Mouse (Mus musculus): ENCODE data around the gene Phf21a.

The Phf21a gene

DNA sequence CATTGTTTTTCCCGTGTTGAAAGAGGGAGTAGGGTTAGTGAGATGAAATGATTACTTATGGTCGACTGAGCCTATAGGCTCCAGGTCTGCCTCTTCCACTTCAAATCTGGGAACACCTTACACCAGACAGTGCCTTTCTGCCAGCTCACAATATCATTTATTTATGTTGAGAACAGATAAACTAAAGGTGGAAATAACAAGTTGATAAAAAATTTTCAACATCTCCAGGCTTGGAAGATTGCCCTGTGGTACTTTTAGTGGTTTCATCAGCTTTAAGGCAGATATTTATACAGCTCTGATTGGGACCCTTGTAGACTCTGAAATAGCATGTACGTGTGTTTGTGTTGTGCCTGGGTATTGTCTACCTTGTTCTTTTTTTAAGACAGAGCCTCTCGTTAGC, 83.4 kb downstream of the Phf21a start:
- DNase-seq (ENCODE audit: low read depth, low spot score) = no peak

DNA sequence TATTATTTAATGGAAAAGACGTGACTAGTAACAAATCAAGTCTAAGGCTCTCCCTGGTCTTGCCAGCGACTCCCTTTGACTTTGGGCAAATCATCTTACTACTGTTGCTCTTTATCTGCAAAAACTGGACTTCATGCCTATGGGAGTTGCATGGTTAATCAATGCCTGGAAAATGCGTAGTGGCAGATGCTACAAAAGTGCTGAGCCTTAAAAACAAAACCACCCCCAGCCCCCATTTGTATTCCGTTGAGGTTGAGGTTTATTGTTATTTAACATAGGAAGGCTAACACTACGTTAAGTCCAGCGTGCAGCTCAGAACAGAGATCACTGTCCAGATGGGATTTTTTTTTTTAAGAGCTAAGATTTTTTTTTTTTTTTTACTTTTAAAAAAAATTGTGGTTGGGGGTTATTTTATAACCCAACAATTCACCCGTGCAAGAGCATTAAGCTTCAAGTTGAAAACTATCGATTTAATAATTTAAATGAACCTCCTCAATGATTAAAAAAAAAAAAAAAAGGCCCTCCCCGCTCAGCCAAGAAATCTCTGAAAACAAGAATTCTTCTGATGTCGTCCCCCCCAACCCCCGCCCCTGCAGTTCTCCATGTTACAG, 89.3 kb downstream of the Phf21a start:
- DNase-seq (ENCODE audit: low read depth, low spot score) = no peak

DNA sequence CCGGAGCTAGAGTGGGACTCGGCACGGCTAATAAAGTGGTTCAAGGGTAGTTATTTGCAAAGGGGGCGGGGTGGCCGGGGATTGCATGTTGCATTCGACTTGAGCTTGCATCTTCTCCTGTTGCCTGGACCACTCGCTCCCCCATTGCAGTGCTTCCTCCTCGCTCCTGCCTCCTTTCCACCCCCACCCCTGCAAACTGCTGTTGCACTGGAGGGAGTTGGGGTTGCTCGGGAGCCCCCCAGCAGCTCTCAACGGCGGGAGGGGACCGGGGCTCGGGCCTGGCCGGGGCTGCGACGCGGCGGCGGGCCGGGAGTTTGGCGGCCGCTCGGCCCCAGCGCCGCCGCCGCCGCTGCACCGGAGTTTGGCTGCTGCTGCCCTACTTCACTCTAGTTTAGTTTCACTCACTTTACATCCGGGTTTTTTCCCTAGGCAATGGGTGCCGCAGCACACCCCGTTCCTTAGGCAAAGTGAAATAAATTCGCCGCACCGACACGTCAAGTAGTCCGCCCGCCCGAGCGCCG, 90.1 kb downstream of the Phf21a start:
- peak; percentile 96 for DNase-seq (ENCODE audit: low read depth, low spot score)

DNA sequence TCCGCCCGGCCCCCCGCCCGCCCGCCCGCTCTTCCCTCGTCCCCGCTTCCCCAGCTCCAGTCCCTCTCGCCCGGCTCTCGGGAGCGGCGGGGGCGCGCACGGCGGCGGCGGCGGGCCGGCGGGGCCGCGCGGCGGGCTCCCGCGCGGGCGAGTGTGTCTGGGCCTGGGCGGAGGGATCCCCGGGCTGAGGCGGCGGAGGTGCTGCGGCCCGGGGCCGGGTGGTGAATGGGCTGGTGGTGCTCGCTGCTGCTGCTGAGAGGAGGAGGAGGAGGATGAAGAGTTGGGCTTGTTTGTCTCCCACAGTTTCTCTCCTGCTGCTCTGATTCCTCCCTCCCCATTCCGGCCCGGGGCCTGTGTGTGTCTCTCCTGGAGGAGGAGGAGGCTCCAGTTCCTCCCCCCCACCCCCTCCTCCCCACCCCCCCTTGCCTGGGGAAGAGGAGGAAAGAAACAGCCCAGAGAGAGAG, 90.7 kb downstream of the Phf21a start:
- DNase-seq (ENCODE audit: low read depth, low spot score) = peak; percentile 96

DNA sequence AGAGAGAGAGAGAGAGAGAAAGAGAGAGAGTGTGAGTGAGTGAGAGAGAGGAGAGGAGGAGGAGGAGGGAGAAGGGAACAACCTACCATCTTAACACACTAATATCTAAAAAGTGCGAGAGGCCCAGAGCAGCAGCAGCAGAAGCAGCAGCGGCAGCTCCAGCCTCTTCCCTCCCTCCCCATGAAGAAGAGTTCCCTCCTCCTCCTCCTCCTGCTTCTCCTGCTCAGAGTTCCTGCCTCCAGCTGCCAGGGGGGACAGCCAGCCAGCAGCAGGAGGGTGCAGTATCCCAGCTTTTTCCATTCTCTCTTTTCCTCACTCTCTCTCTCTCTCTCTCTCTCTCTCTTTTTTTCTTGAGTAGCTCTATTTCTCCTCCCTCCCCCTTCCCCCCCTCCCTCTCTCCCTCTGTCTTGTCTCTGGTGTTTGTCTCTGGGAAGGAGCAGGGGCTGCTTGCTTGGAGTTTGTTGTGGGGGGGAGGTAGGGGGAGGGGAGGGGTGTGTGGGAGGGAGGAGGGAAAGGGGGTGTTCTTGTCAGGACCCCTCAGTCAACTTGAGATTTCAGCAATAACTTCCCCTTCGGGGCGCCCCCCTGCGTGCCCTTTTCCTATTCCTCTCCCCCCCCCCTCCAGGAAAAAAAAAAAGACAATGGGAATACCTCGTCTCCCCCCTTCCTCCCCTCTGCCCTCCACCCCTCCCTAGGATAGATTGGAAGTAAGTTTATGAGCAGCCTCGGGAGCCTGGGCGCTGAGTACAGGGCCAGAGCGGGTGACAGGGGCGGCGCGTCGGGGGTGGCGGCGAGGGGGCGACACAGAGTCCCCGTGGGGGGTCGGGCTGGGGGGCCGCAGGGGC, 91.4 kb downstream of the Phf21a start:
- peak; percentile 88 for DNase-seq (ENCODE audit: low read depth, low spot score)

DNA sequence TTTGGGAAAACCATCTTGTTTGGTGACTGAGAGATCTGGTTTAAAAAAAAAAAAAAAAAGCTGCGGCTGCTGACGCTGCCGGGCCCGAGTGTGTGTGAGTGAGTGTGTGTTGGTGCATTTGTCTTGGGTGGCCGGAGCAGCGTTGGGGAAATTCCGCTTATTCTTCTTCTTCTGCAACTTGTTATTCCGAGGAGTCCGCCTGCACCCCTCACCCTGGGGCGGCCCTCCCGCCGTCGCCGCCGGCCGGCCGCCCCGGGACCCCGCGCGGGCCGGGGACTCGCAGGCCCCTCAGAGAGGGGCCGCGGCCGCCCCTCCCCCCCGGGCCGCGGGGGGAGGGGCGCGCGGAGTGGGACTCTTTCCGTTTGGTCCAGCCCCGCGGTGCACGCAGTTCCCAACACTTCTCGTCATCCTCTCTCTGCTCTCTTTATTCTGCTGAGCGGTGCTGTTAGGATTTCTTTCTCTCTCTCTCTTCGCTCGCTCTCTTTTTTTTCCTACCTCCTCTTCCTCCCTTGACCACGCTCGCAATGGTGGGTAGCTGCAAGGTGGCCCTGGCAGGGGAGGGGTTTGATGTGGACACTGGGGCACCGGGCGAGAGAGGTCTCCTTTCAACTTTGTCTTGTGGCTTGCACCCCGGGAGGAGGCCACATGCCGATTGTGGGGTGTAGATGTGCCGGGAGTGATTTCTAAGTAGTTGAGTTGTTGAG, 92.3 kb downstream of the Phf21a start:
- DNase-seq (ENCODE audit: low read depth, low spot score) = peak; percentile 59

DNA sequence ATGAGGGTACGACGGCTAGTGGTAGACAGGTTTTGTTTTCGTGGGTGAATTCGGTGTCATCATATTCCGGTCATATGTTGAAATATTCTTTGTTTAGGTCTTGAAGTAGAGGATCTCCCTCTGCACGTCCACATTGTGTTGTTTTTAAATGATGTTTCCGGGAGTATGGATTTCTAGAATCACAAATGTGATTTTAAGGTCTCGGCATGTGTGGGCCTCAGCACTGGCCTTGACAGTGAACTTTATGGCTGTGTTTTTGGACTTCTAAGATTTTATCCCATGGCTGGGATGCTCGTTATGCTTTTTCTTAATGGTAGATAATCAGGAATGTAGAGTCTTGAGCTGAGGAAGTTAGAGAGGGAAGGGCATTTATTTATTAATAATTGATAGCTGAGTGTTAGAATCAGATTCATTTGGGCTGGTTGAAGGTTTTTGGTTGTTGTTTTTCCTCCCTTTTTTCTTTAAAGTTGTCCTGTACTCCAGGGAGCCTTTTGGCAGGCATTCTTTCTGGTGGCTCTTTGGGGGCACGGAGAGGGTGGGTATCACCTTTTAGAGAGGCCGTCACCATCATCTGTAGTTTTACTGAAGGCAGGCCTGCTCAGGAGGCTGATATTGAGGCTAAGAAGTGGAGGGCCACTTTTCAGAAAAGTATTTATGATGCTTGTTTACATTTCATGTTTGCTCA, 93.0 kb downstream of the Phf21a start:
- DNase-seq (ENCODE audit: low read depth, low spot score) = no peak

DNA sequence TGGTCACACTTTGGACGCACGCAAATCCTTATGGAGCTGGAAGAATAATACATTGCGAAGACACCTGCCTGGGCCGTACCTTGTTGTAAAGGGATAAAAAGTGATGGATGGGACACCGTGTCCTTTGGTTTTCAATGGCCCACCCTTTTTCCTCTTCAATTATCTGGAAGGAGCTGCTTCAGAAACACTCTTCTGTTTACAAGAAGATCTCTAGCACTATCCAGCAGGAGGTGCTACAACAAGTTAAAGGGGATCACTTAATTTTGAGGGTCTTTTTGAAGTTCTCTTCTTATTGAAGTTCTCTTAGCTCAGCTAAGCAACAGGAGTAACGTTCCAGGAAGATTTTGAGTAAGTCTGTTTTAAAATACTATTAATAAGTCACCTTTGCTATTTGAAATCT, 94.1 kb downstream of the Phf21a start:
- DNase-seq (ENCODE audit: low read depth, low spot score) = no peak

DNA sequence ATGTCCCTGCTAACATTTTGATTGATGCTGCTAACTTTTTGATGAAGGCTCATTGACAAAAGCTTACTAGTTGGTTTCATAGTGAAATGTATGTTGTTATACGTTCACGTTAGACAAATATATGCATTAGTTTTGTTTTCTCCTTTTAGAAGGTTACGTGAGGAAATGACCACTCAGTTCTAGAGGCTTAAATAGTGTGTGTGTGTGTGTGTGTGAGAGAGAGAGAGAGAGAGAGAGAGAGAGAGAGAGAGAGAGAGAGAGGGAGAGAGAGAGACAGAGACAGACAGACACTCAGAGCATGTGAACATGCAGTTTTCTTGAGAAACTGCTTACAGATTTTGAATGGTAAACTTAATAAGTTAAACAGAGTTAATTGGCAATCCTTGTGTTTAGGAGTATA, 95.8 kb downstream of the Phf21a start:
- no peak for DNase-seq (ENCODE audit: low read depth, low spot score)

DNA sequence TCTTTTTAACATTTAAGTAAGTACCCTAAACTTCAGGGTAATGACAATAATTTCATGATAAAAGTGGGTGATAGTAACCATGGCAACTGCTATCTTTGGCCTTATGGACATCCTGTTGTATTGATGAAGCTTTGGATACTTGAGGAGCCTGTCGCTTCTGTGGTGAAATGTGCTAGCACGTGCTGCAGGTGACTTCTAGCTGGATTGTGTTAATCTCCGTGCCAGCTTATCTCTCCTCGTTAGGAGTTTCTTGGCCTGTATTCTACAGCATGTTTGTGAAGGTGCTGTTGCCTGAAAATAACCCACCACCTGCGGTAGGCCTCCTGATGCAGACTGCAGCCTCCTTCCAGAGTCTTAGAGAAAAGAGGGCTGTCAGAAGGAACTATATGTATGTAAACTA, 98.0 kb downstream of the Phf21a start:
- no peak for DNase-seq (ENCODE audit: low read depth, low spot score)

DNA sequence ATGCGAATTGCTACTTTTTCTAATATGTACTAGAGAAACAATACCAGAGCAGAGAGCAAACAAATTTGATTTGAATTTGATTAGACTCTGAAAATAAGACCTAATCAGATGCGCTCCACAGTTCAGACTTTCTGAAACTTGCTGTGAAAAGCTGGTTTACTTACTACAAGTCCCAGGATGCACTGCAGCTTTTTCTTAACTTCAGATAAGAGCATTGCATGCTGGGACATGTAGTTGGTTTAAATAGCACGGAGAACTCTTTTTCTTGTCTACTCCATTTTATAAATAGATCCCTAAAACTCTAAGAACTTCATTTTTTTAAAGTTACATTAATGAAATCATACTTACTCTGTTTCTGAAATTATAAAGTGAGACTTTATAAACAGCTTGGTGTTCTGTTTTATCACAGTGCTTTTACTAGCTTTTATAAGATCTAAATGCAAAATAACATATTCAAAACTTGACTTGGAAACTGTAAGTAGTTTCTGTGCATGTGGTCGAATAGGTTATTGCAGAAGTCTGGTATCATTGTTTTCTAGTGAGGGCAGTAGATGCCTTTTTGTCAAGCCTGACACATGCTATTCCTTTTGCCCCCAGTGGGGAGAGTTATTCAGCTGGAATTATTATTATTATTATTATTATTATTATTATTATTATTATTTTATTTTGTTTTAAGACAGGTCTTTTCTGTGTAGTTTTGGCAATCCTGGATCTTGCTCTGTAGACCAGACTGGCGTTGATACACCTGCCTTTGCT, 99.1 kb downstream of the Phf21a start:
- peak; percentile 89 for DNase-seq (ENCODE audit: low read depth, low spot score)

DNA sequence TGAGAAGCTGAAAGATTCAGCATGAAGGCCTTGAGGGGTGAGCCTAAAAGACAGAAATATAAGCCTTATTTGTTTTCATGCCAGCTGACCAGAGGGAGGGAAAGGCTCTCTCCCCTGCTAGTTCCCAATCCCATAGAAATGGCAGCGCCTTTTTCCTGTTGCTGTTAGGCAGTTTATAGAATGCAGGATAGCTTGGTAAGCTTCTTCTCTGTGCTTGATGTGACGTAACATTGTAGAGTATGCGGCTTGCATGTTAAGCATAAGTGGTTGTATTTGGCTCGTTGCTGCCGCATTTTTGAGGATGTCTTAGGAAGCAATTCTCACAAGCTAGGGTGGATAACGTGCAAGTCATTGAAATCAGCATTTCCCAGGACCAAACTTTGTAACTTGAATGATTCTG, 105.2 kb downstream of the Phf21a start:
- DNase-seq (ENCODE audit: low read depth, low spot score) = peak; percentile 46

DNA sequence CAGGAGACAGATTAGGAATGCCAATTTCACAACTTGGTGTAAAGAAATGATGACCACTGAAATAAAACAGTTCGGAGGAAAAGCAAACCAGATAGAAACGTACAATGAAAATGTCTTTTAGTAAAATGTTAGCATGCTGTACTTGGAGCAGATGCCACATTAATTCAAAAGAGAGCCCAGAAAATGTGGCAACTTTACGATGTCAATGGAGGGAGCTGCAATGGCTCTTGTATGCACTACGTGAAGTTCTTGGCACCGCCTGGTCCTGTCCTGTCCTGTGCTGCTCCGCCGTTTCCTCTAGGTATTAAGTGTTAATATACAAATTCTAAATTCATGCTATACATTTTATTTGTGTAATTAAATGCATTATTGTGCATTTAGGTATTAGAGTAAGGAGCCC, 105.8 kb downstream of the Phf21a start:
- DNase-seq (ENCODE audit: low read depth, low spot score) = peak; percentile 53

DNA sequence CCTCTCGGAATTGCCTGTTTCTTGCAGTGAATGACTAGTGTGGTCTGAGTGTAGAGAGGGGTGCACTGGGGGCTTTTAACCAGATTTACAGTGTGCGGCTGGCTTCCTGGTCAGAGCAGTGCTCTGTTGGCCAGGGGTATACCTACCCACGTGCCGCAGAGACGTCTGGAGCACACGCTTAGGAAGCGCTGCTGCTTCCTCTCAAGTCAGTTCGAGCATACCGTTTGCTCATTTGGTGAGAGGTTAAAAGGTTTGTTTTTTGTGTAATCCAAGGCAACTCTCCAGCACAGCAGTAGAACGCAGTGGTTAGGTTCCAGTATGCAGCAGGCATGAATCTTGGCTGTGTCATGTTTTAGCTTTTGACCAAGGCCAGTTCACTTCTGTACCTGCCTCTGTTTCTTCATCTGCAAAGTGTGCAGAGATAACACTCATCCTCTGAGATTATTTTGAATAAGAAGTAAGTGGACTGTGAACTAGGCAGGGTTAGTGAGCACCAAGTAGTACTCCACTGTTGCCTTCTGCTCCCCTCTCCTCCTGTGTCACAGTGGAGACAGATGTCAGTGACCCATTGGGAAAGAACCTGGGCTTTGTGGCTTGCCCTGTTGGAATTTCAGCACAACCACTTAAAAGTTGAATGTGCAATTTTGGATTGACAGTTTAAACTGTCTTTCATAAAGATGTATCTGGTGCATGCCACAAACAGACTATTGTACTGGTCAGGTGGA, 106.8 kb downstream of the Phf21a start:
- DNase-seq (ENCODE audit: low read depth, low spot score) = no peak

DNA sequence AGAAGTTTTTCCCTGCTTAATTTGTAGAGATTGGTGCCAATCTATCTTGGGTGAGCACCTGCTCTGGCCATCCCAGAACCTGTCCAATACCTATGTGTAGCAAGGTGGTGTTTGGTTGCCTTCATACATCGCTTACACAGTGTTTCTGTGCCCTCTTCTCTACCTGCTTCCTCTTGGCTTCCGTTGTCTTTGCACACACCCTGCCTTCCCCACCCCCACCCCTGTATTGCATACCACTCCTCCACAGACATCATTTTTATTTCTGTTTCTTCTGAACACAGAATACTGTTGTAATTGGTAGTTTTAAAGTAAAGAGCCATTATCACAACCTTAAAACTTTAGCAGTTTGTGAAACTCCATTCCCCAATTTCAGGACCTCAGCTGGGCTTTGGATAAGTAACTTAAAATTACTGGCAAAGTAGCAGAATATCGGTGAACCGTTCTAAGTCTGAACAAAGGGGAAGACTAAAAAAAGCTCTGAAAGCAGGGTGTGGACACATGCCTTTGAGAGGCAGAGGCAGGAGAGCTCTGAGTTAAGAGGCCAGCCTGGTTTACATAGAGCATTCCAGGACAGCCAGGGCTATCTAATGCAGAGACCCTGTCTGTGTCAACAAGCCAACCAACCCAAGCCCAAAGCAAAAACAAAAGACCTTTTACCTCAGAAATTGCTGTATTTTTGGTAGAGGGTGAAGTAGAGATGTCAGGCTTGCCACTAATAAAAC, 109.6 kb downstream of the Phf21a start:
- DNase-seq (ENCODE audit: low read depth, low spot score) = no peak

DNA sequence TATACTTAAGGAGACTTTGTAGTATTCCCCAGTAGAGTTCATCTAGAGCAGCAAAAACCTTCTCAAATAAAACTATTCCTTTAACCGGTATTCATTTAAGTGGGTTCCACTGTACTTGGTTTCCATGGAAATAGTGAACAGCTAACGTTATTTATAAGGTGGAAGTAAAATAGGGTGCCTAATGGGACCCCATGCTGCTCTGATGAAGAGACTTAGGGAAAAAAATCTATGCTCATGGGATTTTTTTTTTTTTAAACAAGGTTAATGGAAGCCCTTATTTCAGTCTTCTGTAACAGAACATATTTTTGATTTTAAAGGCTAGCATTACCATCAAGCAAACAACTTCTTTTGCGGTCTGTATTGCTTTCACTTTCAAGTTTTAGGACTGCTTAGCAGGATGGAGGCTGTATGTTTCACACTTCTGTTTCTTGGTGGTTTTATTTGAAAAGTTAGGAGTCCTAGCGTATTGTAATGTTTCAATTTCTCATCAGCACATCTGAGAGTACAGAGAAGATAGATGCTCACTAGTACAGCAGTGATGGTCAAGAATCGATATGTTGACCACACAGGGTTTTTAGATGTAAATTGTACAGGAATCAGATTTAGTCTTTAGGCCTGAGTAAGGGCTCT, 112.2 kb downstream of the Phf21a start:
- no peak for DNase-seq (ENCODE audit: low read depth, low spot score)

DNA sequence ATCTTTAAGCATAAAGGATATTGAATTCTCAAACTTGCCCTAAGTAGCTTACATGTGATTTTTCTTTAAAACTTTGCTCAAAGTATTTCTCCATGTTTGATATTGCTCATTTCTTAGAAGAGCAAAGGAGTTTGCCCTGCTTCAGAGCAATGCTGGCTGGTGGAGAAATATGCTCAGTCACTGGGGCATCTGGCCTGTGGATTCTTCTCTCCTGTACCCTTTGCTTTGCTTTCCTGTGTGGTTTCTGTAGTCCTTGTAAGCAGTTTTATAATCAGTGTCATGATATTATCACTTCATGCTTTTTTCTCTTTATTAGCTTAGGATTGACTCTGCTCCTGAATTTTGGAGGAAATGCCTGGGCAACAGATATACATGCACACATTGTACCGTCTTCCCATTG, 117.5 kb downstream of the Phf21a start:
- DNase-seq (ENCODE audit: low read depth, low spot score) = no peak

DNA sequence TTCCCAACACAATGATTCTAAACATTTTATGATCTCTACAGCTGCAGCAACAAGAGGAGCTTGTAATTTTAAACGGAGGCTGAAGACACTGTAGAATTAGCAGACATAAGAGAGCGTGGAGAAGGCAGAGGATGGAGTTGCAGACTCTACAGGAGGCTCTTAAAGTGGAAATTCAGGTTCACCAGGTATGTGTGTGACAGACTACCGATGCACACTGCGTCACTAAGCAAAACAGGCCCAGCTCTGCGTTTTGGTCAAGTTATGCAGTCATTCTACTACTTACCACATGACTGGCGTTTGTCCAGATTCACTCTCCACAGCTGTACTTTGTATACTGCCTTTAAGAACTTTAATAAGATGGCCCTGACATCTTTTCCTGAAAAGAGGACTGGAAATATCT, 128.5 kb downstream of the Phf21a start:
- DNase-seq (ENCODE audit: low read depth, low spot score) = no peak

DNA sequence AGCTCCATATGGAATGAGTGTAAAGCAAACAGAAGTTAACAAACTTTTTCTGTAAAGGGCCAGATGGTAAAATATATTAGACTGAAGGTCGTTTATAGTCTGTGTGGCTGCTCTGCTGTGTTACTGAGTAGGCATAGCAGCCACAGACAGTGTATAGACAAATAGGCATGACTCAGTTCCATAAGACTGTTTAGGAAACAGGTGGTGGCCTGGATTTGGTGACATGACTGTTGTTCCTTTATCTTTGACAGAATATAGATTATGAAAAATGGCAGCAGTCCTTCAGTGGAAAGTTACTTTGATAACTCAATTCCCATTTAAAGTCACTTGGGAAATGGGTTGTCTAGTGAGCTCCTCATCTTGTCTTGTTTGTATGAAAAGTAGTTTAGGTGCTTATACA, 132.7 kb downstream of the Phf21a start:
- no peak for DNase-seq (ENCODE audit: low read depth, low spot score)
